Mouse (Mus musculus) stomach, embryonic 14.5 days (tissue): Measurements from ENCODE around the gene Adamts7. TPM values are rescaled to one million over a fixed set of nuclear protein-coding genes. Genes with fewer than 3 reads are reported as not detected.

Experiments
- ATAC-seq: fragments of 200-750 bp; cut with Nextera tagmentation; 2 replicates; pipeline ENCODE4 v1.8.0; 2017; ENCODE audit warnings: low read depth, moderate TSS enrichment; ENCODE audit not compliant: insufficient number of reproducible peaks, insufficient read depth, low FRiP score
- H3K27ac ChIP-seq: fragments of 300-500 bp; sonication (generic); 2 replicates; pipeline ENCODE4 v1.5.1; 2014; ENCODE audit warnings: mild to moderate bottlenecking, low read length, moderate library complexity, mixed read lengths
- H3K27me3 ChIP-seq: fragments of 300-500 bp; sonication (generic); 2 replicates; pipeline ENCODE4 v1.6.1; 2014; ENCODE audit warnings: low read length, control low read depth, mixed read lengths; ENCODE audit not compliant: control insufficient read depth, insufficient read depth
- H3K36me3 ChIP-seq: fragments of 300-500 bp; sonication (generic); 2 replicates; pipeline ENCODE4 v1.6.1; 2014; ENCODE audit warnings: mild to moderate bottlenecking, control low read depth, low read length, moderate library complexity, mixed read lengths; ENCODE audit not compliant: control insufficient read depth, insufficient read depth
- H3K4me1 ChIP-seq: fragments of 300-500 bp; sonication (generic); 2 replicates; pipeline ENCODE4 v1.6.1; 2014; ENCODE audit warnings: low read length, control low read depth, mixed read lengths; ENCODE audit not compliant: control insufficient read depth, insufficient read depth
- H3K4me2 ChIP-seq: fragments of 300-500 bp; sonication (generic); replicated peaks from 2 replicates; pipeline ENCODE4 v1.6.1; 2014; ENCODE audit warnings: low read depth, low read length, control low read depth
- H3K4me3 ChIP-seq: fragments of 300-500 bp; sonication (generic); 2 replicates; pipeline ENCODE4 v1.5.1; 2014; ENCODE audit warnings: low read depth, low read length, control low read depth
- H3K9ac ChIP-seq: fragments of 300-500 bp; sonication (generic); replicated peaks from 2 replicates; pipeline ENCODE4 v1.6.1; 2014; ENCODE audit warnings: low read depth, mild to moderate bottlenecking, control low read depth, low read length, moderate library complexity, mixed read lengths
- H3K9me3 ChIP-seq: fragments of 300-500 bp; sonication (generic); 2 replicates; pipeline ENCODE4 v1.6.1; 2016; ENCODE audit warnings: low read depth, low read length, control low read depth; ENCODE audit not compliant: control insufficient read depth
- WGBS: fragments of 180-500 bp; shearing (Covaris S2); extraction: QIAGEN DNeasy Blood & Tissue Kit; methylation state at CpG from one replicate; pipeline ENCODE4 v1.1.7; 2014; 5-methylcytosine and 5-hydroxymethylcytosine counted together
- polyA plus RNA-seq: library from polyadenylated mRNA; unstranded; fragments of >200 nt; fragmentation: Nextera tagmentation; extraction: Ambion mirVana; gene quantifications from 2 replicates; pipeline ENCODE4 v1.2.1, GENCODE M21; 2014

Gene Adamts7
- polyA plus RNA-seq, 1 experiment from 2014 or later: 20.1 TPM

GRCm38 (mm10) chr9:90166615-90167014 is 3.7 kb downstream of the Adamts7 start:
- H3K27me3 ChIP-seq: no peaks in the 10 kb centered on the region
- no peaks in the 10 kb centered on the region; the same call in 1 of the 2 replicates for H3K9me3 ChIP-seq
- H3K4me2 ChIP-seq: no peak overlapping the region
- peaks cover 8% of the 10 kb centered on the region; the same call in 1 of the 2 replicates for H3K4me1 ChIP-seq
- peaks cover 2% of the 10 kb centered on the region for H3K36me3 ChIP-seq
- H3K4me3 ChIP-seq: no peak overlapping the region
- 74% methylated on average over 5 of the region's 5 CpGs for WGBS
- no peak for ATAC-seq
- H3K9ac ChIP-seq: no peak overlapping the region
- H3K27ac ChIP-seq: no peak overlapping the region

- 62% methylated on average over 4 of the region's 4 CpGs for WGBS
- H3K27me3 ChIP-seq: no peaks in the 10 kb centered on the region
- no peaks in the 10 kb centered on the region for H3K4me1 ChIP-seq
- peaks cover 12% of the 10 kb centered on the region for H3K36me3 ChIP-seq
- no peak overlapping the region for H3K4me3 ChIP-seq
- no peak for ATAC-seq
- H3K27ac ChIP-seq: no peak overlapping the region
- no peak overlapping the region for H3K4me2 ChIP-seq
- no peak overlapping the region for H3K9ac ChIP-seq
- H3K9me3 ChIP-seq: no peaks in the 10 kb centered on the region; the same call in 1 of the 2 replicates
Measured at GRCm38 (mm10) chr9:90169965-90170364, 7.1 kb downstream of the Adamts7 start.

GRCm38 (mm10) chr9:90171421-90171820 is 8.6 kb downstream of the Adamts7 start:
- Histone ChIP-seq H3K4me2 (no peak overlapping the region), H3K4me1 (no peaks in the 10 kb centered on the region), H3K4me3 (no peak overlapping the region), H3K27ac (no peak overlapping the region), H3K27me3 (no peaks in the 10 kb centered on the region), H3K9ac (no peak overlapping the region), H3K36me3 (peaks cover 12% of the 10 kb centered on the region), H3K9me3 (no peaks in the 10 kb centered on the region; the same call in 1 of the 2 replicates)
- no peak for ATAC-seq
- WGBS: 95% methylated on average over 19 of the region's 19 CpGs

- Histone ChIP-seq H3K36me3 (peaks cover 15% of the 10 kb centered on the region), H3K4me1 (no peaks in the 10 kb centered on the region), H3K4me2 (no peak overlapping the region), H3K9ac (no peak overlapping the region), H3K9me3 (no peaks in the 10 kb centered on the region; the same call in 1 of the 2 replicates), H3K27ac (no peak overlapping the region), H3K4me3 (no peak overlapping the region), H3K27me3 (no peaks in the 10 kb centered on the region)
- 80% methylated on average over 8 of the region's 8 CpGs for WGBS
- no peak for ATAC-seq
Measured at GRCm38 (mm10) chr9:90172528-90173321, 9.9 kb downstream of the Adamts7 start.

- Histone ChIP-seq H3K9ac (no peak overlapping the region), H3K4me1 (no peaks in the 10 kb centered on the region), H3K4me2 (no peak overlapping the region), H3K27me3 (no peaks in the 10 kb centered on the region), H3K36me3 (peaks cover 21% of the 10 kb centered on the region), H3K9me3 (no peaks in the 10 kb centered on the region; the same call in 1 of the 2 replicates), H3K27ac (no peak overlapping the region), H3K4me3 (no peak overlapping the region)
- 77% methylated on average over 3 of the region's 3 CpGs for WGBS
- peak; percentile 51 for ATAC-seq
Measured at GRCm38 (mm10) chr9:90173330-90173729, 10.5 kb downstream of the Adamts7 start.

- no peaks in the 10 kb centered on the region for H3K27me3 ChIP-seq
- 82% methylated on average over 5 of the region's 5 CpGs for WGBS
- H3K4me1 ChIP-seq: peaks cover 20% of the 10 kb centered on the region
- H3K9me3 ChIP-seq: no peaks in the 10 kb centered on the region
- no peak overlapping the region for H3K9ac ChIP-seq
- no peak overlapping the region for H3K4me2 ChIP-seq
- no peak overlapping the region for H3K27ac ChIP-seq
- ATAC-seq: no peak
- H3K4me3 ChIP-seq: no peak overlapping the region
- H3K36me3 ChIP-seq: peaks cover 19% of the 10 kb centered on the region
Measured at GRCm38 (mm10) chr9:90179409-90179808, 16.5 kb downstream of the Adamts7 start.

- Histone ChIP-seq H3K4me3 (no peak overlapping the region), H3K9me3 (no peaks in the 10 kb centered on the region), H3K4me2 (no peak overlapping the region), H3K36me3 (peaks cover 19% of the 10 kb centered on the region), H3K9ac (no peak overlapping the region), H3K4me1 (peaks cover 26% of the 10 kb centered on the region), H3K27ac (peak overlapping the region; percentile 58; the same call in 1 of the 2 replicates), H3K27me3 (no peaks in the 10 kb centered on the region)
- WGBS: 72% methylated on average over 6 of the region's 6 CpGs
- no peak for ATAC-seq
Measured at GRCm38 (mm10) chr9:90181656-90182388, 19.0 kb downstream of the Adamts7 start.

GRCm38 (mm10) chr9:90182636-90183421 is 20.0 kb downstream of the Adamts7 start:
- Histone ChIP-seq H3K4me2 (no peak overlapping the region), H3K27ac (no peak overlapping the region; the same call in 1 of the 2 replicates), H3K4me1 (peaks cover 26% of the 10 kb centered on the region), H3K4me3 (no peak overlapping the region), H3K9me3 (no peaks in the 10 kb centered on the region), H3K27me3 (no peaks in the 10 kb centered on the region), H3K36me3 (peaks cover 21% of the 10 kb centered on the region), H3K9ac (no peak overlapping the region)
- 55% methylated on average over 18 of the region's 18 CpGs for WGBS
- ATAC-seq: 0 out of 2 replicates have a peak, but pooled peaks have one; percentile 10
